Mouse (Mus musculus) myocyte (in vitro differentiated cells): ENCODE measurements at regions not wholly inside any gene's neighbourhood (a gene's known extent, or its start where the extent isn't known, plus 50 kb on each side); places are given as distances from the start of the nearest gene placed in this dataset.

Experiments
- TCF12 ChIP-seq: IDR thresholded peaks from one replicate; pipeline ENCODE4 v1.6.1; 2011; ENCODE audit warnings: mild to moderate bottlenecking, control low read depth; ENCODE audit not compliant: poor library complexity, insufficient read depth, severe bottlenecking
- TCF3 ChIP-seq: IDR thresholded peaks from one replicate; pipeline ENCODE4 v1.6.1; 2011; ENCODE audit warnings: low read depth, control low read depth; ENCODE audit not compliant: insufficient read length

- TF ChIP-seq TCF12 (no peak), TCF3 (no peak)
These were observed 279.6 kb upstream of the Eef2kmt start for GRCm38 (mm10) chr16:5535414-5535813.
